Mouse (Mus musculus) ES-Bruce4 (cell line): ENCODE measurements around the gene Fyttd1. TPM values are rescaled to one million over a fixed set of nuclear protein-coding genes. Genes with fewer than 3 reads are reported as not detected.
"Not testable (repeated sequence)": the region's sequence is repeated elsewhere in the genome, so short reads cannot be mapped to it uniquely, and the experiment has no call there.

Experiments used
- H3K27ac ChIP-seq: 2 replicates; pipeline ENCODE4 v1.5.1; 2012; ENCODE audit warnings: low read length, inconsistent platforms; ENCODE audit not compliant: insufficient read depth
- H3K27me3 ChIP-seq: 2 replicates; pipeline ENCODE4 v1.6.1; 2012; ENCODE audit warnings: mild to moderate bottlenecking, low read length, inconsistent platforms; ENCODE audit not compliant: control insufficient read depth, poor library complexity, insufficient read depth, severe bottlenecking
- H3K36me3 ChIP-seq: 2 replicates; pipeline ENCODE4 v1.6.1; 2012; ENCODE audit warnings: inconsistent platforms, mild to moderate bottlenecking, low read length, moderate library complexity; ENCODE audit not compliant: control insufficient read depth, poor library complexity, insufficient read depth, severe bottlenecking
- H3K4me1 ChIP-seq: one replicate; pipeline ENCODE4 v1.8.1; 2011; ENCODE audit warnings: low read length; ENCODE audit not compliant: control insufficient read depth, insufficient read depth
- H3K4me3 ChIP-seq: 2 replicates; pipeline ENCODE4 v1.5.1; 2011; ENCODE audit warnings: low read depth, mild to moderate bottlenecking, low read length
- H3K9ac ChIP-seq: 2 replicates; pipeline ENCODE4 v1.6.1; 2012; ENCODE audit warnings: low read depth, mild to moderate bottlenecking, inconsistent platforms; ENCODE audit not compliant: poor library complexity, severe bottlenecking
- H3K9me3 ChIP-seq: replicated peaks from 2 replicates; pipeline ENCODE4 v1.6.1; 2012; ENCODE audit warnings: mild to moderate bottlenecking, low read length, inconsistent platforms; ENCODE audit not compliant: control insufficient read depth, poor library complexity, insufficient read depth, severe bottlenecking
- CTCF ChIP-seq: IDR thresholded peaks from one replicate; pipeline ENCODE4 v1.8.1; 2011; ENCODE audit warnings: low read depth, low read length
- EP300 ChIP-seq: IDR thresholded peaks from 2 replicates; pipeline ENCODE4 v1.6.1; 2011; ENCODE audit warnings: low read depth, low read length; ENCODE audit not compliant: insufficient read depth
- POLR2A ChIP-seq: IDR thresholded peaks from one replicate; pipeline ENCODE4 v1.8.1; 2011; ENCODE audit warnings: low read length; ENCODE audit not compliant: insufficient read depth
- polyA plus RNA-seq: library from polyadenylated mRNA; stranded (reverse); fragments of >200 nt; gene quantifications from 2 replicates; pipeline ENCODE4 v1.2.4, GENCODE M21; 2011; ENCODE audit warnings: low read depth; ENCODE audit not compliant: missing spikeins, insufficient read depth, insufficient read length

The Fyttd1 gene
- polyA plus RNA-seq, 1 experiment = 124 TPM

- no peak overlapping the region for H3K9ac ChIP-seq
- H3K27ac ChIP-seq = no peak overlapping the region
- no peaks in the 10 kb centered on the region for H3K36me3 ChIP-seq
- no peak overlapping the region for H3K4me3 ChIP-seq
- H3K9me3 ChIP-seq = no peaks in the 10 kb centered on the region
- H3K4me1 ChIP-seq = no peaks in the 10 kb centered on the region
- TF ChIP-seq EP300 (no peak), POLR2A (no peak), CTCF (no peak)
- H3K27me3 ChIP-seq = no peaks in the 10 kb centered on the region
Observed at GRCm38 (mm10) chr16:32913212-32913611, 35.9 kb downstream of the Fyttd1 start.

GRCm38 (mm10) chr16:32913937-32914881, 36.9 kb downstream of the Fyttd1 start, which contains the start of gene Lrch3:
Gene Lrch3, plus strand, starts transcription at chr16:32914100.
- no peak within 1 kb of the TSS for H3K27ac ChIP-seq
- peak within 1 kb of the TSS; percentile 93 for H3K4me3 ChIP-seq
- peak within 1 kb of the TSS; percentile 87 for H3K9ac ChIP-seq
- H3K9me3 ChIP-seq = no peaks in the 10 kb centered on the region
- TF ChIP-seq CTCF = no peak
- peak; percentile 43 for TF ChIP-seq POLR2A
- H3K36me3 ChIP-seq = no peaks in the 10 kb centered on the region
- H3K27me3 ChIP-seq = no peaks in the 10 kb centered on the region
- H3K4me1 ChIP-seq = no peaks in the 10 kb centered on the region

- H3K9me3 ChIP-seq = no peaks in the 10 kb centered on the region
- TF ChIP-seq EP300 (no peak), POLR2A (no peak), CTCF (no peak)
- no peaks in the 10 kb centered on the region for H3K27me3 ChIP-seq
- no peak overlapping the region for H3K4me3 ChIP-seq
- no peak overlapping the region for H3K27ac ChIP-seq
- no peaks in the 10 kb centered on the region for H3K4me1 ChIP-seq
- no peaks in the 10 kb centered on the region for H3K36me3 ChIP-seq
- no peak overlapping the region for H3K9ac ChIP-seq
Observed at GRCm38 (mm10) chr16:32915292-32916068, 38.2 kb downstream of the Fyttd1 start.

- not testable (repeated sequence) for H3K9me3 ChIP-seq, H3K36me3 ChIP-seq, H3K27me3 ChIP-seq, H3K4me1 ChIP-seq, H3K9ac ChIP-seq, H3K27ac ChIP-seq, H3K4me3 ChIP-seq
Observed at GRCm38 (mm10) chr16:32926629-32927028, 49.3 kb downstream of the Fyttd1 start.

- H3K9ac ChIP-seq = no peak overlapping the region
- H3K27me3 ChIP-seq = no peaks in the 10 kb centered on the region
- H3K4me3 ChIP-seq = no peak overlapping the region
- H3K9me3 ChIP-seq = no peaks in the 10 kb centered on the region
- TF ChIP-seq CTCF (no peak), POLR2A (no peak), EP300 (no peak)
- H3K27ac ChIP-seq = no peak overlapping the region
- peaks cover 1% of the 10 kb centered on the region for H3K4me1 ChIP-seq
- no peaks in the 10 kb centered on the region for H3K36me3 ChIP-seq
Observed at GRCm38 (mm10) chr16:32927044-32927443, 49.7 kb downstream of the Fyttd1 start.

- Histone ChIP-seq H3K4me1 (peaks cover 1% of the 10 kb centered on the region), H3K27me3 (no peaks in the 10 kb centered on the region), H3K36me3 (no peaks in the 10 kb centered on the region), H3K4me3 (no peak overlapping the region), H3K9ac (no peak overlapping the region), H3K9me3 (no peaks in the 10 kb centered on the region), H3K27ac (no peak overlapping the region)
- TF ChIP-seq POLR2A = no peak
Observed at GRCm38 (mm10) chr16:32929918-32930317, 52.6 kb downstream of the Fyttd1 start.
